Mouse (Mus musculus): ENCODE measurements around the gene Gtf2f2. TPM values are rescaled to one million over a fixed set of nuclear protein-coding genes. Genes with fewer than 3 reads are reported as not detected.
A peak's percentile ranks its signal among the peaks of the same experiment; 100 is the strongest.
"Not testable (repeated sequence)": the region's sequence is repeated elsewhere in the genome, so short reads cannot be mapped to it uniquely, and the experiment has no call there.

Gene Gtf2f2
- total RNA-seq, 2 experiments from 2014 or later, result 22.5 to 23.0 TPM

GRCm38 (mm10) chr14:75876320-75877043 lies 134.2 kb downstream of the Gtf2f2 start:
- intact Hi-C loops (cut with DNase I), result loop anchor here (1.0 to 5.0 kb wide), 2 partner anchors 86 to 201 kb away; no protein-coding TSS in a partner anchor
- peak; percentile 78 to 89 for DNase-seq (ENCODE audit: extremely low spot score in 1 of 2, low spot score in 2 of 2)

- intact Hi-C loops (cut with DNase I), result no loop called here
- DNase-seq (ENCODE audit: extremely low spot score in 1 of 2, low spot score in 2 of 2), result peak in 1 of 2 experiments; percentile 60
Measured at GRCm38 (mm10) chr14:75873612-75874011, 137.1 kb downstream of the Gtf2f2 start.

GRCm38 (mm10) chr14:75871750-75872149 lies 138.9 kb downstream of the Gtf2f2 start:
- intact Hi-C loops (cut with DNase I), result no loop called here
- DNase-seq (ENCODE audit: extremely low spot score in 1 of 2, low spot score in 2 of 2), result no peak

DNA sequence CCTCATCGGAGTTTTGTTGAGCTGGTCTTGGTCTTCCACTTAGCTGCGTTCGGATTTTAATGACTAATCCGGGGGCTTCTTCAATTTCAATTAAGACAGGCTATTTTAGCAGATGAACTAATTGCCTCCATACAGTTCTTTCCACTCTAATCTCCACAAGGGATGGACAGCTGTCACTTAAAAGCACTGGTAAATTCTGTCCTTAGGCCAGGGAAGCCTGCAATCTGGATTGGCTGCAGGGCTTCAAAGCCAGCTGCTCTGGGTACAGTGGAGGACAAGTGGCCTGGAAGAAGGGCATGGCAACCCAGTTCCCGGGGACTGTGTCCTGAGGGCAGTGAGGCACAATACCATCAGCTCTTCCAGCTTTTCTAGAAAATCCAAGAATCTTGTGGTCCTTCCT lies 139.6 kb downstream of the Gtf2f2 start:
- intact Hi-C loops (cut with DNase I), result no loop called here
- no peak for DNase-seq (ENCODE audit: extremely low spot score in 1 of 2, low spot score in 2 of 2)

DNA sequence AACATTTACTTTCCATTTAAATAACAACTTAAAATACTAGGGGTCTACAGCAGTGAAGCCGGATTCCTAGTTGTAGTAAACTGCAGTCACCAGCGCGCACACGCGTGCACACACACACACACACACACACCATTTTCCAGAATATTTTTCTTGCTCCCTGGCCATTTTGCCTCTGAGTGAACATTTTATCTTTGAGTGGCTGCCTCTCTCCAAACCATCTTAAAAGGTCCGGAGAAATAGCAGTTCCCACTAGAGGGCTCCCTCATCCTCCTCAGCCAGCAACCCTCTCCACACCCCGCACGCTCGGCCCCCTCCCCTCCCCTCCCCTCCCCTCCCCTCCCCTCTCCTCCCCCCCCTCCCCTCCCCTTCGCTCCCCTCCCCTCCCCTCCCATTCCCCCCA lies 140.0 kb downstream of the Gtf2f2 start:
- DNase-seq (ENCODE audit: extremely low spot score in 1 of 2, low spot score in 2 of 2), result peak in 1 of 2 experiments; percentile 63
- intact Hi-C loops (cut with DNase I), result no loop called here

GRCm38 (mm10) chr14:75869769-75870363 lies 140.8 kb downstream of the Gtf2f2 start:
- no peak for DNase-seq (ENCODE audit: extremely low spot score in 1 of 2, low spot score in 2 of 2)
- intact Hi-C loops (cut with DNase I), result no loop called here

DNA sequence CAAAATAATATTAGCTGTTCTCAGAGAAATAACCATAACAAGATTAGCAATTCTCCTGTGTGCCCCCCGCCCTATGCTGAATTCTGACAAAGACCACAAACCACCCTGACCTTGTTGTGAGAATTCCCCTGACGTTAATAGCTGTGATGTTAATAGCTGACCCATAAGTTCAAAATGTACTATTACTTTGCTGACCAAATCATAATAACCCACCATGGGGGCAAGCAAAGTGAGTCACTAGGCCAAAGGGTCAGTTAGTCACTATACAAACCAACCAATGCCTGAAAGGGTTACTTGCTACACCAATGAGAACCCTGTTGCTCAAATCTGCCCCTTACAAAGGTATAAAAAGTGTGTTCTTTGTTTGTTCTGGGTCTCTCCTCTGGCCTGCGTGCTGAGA lies 142.6 kb downstream of the Gtf2f2 start:
- intact Hi-C loops (cut with DNase I); DNase-seq (ENCODE audit: extremely low spot score in 1 of 2, low spot score in 2 of 2): not testable (repeated sequence)

DNA sequence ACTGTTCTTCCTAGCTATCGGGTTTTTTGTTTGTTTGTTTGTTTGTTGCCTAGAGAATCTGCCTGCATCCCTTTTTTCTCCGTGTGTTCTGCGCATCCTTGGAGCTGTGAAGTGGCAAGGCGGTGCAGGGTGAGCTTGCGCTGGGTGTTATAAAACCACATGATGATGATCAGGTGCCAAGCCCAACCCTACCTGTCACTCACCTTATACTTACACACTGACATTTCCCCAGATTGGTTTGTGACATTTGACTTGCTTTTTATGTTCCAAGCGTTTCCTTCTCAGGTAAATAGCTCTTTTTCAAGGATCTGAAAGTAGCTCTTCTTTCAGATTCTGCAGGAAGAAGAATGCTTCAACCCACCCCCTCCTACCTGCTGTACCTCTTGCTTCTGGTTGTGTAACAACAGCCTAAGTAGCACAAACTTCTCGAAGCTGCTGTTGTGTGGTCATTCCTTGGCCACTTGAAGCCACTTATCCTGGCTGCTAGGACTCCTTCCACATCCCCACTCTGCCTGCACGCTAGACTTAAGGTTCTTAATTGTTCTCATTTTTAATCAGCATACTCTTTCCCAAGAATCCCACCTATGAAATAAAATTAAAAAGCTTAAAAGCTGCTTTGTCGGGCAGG lies 143.8 kb downstream of the Gtf2f2 start:
- intact Hi-C loops (cut with DNase I), result no loop called here
- DNase-seq (ENCODE audit: extremely low spot score in 1 of 2, low spot score in 2 of 2), result no peak

DNA sequence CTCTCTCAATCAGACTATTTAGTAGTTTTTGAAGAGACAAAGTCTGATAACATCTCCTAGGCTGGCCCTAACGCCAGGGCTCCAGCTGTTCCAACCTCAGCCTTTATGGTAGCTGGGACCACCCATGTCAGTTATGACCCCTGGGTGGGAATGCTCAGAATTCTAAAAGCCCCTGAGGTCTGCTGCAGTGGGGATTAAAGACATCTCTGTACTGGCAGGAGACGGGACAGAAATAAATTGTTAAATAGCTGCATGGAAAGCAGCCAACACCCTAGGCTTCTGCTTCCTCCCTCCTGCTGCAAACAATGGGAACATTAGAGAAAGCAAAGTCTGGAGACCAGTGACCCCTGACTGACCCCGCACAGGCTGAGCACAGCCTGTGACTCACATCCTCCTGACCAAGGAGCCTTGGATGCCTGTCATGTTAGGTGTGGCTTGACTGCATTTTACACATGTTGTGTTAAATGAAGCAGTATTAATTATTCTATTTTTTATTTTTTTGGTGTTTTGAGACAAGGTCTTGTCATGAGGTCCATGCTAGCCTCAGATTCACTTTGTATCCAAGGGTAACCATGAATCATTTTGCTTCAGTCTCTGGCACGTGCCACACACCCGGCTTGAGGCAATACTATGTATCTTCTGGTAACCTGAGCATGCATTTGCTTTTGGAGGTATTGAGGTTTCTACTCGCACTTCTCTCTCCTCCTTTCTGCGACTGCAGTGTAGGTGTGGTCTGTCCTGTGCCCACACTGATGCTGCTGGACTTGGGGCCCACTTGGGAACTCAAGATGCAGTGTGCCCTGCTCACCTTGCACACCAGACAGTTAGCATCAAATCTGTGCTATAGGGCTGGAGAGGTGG lies 146.9 kb downstream of the Gtf2f2 start:
- peak in 1 of 2 experiments; percentile 85 for DNase-seq (ENCODE audit: extremely low spot score in 1 of 2, low spot score in 2 of 2)
- intact Hi-C loops (cut with DNase I), result no loop called here

- DNase-seq (ENCODE audit: extremely low spot score in 1 of 2, low spot score in 2 of 2), result no peak
- intact Hi-C loops (cut with DNase I), result no loop called here
Measured at GRCm38 (mm10) chr14:75862701-75863100, 148.0 kb downstream of the Gtf2f2 start.

- DNase-seq (ENCODE audit: extremely low spot score in 1 of 2, low spot score in 2 of 2), result no peak
- intact Hi-C loops (cut with DNase I), result no loop called here
Measured at GRCm38 (mm10) chr14:75859619-75860018, 151.0 kb downstream of the Gtf2f2 start.

DNA sequence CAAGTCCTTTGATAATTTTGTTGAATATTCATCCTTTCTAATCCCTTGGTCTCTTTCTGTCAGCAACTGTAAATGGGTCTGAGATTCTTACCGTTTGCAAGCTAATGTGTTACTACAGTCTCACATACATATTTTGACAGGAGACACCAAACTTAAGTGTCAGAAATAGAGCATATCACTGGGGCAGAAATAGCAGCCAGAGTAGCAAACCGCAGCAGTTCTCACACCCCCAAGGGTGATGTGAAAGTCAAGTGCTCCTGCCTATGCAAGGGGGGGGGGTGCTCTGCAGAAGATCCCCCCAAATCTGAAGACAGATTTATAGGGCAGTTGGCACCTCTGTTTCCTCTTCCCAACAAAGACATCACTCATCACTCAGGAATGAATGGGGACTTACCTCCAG lies 152.5 kb downstream of the Gtf2f2 start:
- intact Hi-C loops (cut with DNase I), result no loop called here
- DNase-seq (ENCODE audit: extremely low spot score in 1 of 2, low spot score in 2 of 2), result no peak

- intact Hi-C loops (cut with DNase I), result no loop called here
- no peak for DNase-seq (ENCODE audit: extremely low spot score in 1 of 2, low spot score in 2 of 2)
Measured at GRCm38 (mm10) chr14:75855263-75855992, 155.2 kb downstream of the Gtf2f2 start.

- intact Hi-C loops (cut with DNase I), result no loop called here
- no peak for DNase-seq (ENCODE audit: extremely low spot score in 1 of 2, low spot score in 2 of 2)
Measured at GRCm38 (mm10) chr14:75852016-75852415, 158.6 kb downstream of the Gtf2f2 start.

- no peak for DNase-seq (ENCODE audit: extremely low spot score in 1 of 2, low spot score in 2 of 2)
- intact Hi-C loops (cut with DNase I), result no loop called here
Measured at GRCm38 (mm10) chr14:75850819-75851218, 159.8 kb downstream of the Gtf2f2 start.

GRCm38 (mm10) chr14:75849842-75850568 lies 160.7 kb downstream of the Gtf2f2 start:
- intact Hi-C loops (cut with DNase I), result no loop called here
- no peak for DNase-seq (ENCODE audit: extremely low spot score in 1 of 2, low spot score in 2 of 2)

GRCm38 (mm10) chr14:75849236-75849635 lies 161.4 kb downstream of the Gtf2f2 start:
- intact Hi-C loops (cut with DNase I), result no loop called here
- no peak for DNase-seq (ENCODE audit: extremely low spot score in 1 of 2, low spot score in 2 of 2)

GRCm38 (mm10) chr14:75848482-75848881 lies 162.2 kb downstream of the Gtf2f2 start:
- intact Hi-C loops (cut with DNase I), result no loop called here
- DNase-seq (ENCODE audit: extremely low spot score in 1 of 2, low spot score in 2 of 2), result no peak
